Mouse (Mus musculus): ENCODE measurements at regions not wholly inside any gene's neighbourhood (a gene's known extent, or its start where the extent isn't known, plus 50 kb on each side); places are given as distances from the start of the nearest gene placed in this dataset.

GRCm38 (mm10) chr4:106251430-106251829 is 64.6 kb upstream of the Usp24 start:
- no peak overlapping the region for H3K27ac ChIP-seq (ENCODE audit: control insufficient read depth, low read depth, low read length)
- H3K9me3 ChIP-seq (replicated peaks; ENCODE audit: insufficient read depth, low read length) = no peaks in the 10 kb centered on the region
- H3K27me3 ChIP-seq (ENCODE audit: control insufficient read depth in 1 of 2, insufficient read depth in 2 of 2, low read length in 2 of 2) = no peaks in the 10 kb centered on the region
- no peak overlapping the region for H3K9ac ChIP-seq (ENCODE audit: control insufficient read depth, low read depth, low read length, poor library complexity, severe bottlenecking)
- DNase-seq (ENCODE audit: low read depth, low spot score) = no peak
- H3K36me3 ChIP-seq (ENCODE audit: control insufficient read depth in 1 of 2, insufficient read depth in 2 of 2, low read length in 2 of 2) = peaks cover 0 to 29% of the 10 kb centered on the region in 2 experiments; a peak in 2 of 4 replicates
- no peaks in the 10 kb centered on the region for H3K79me2 ChIP-seq (ENCODE audit: control insufficient read depth, insufficient read depth, low read length, poor library complexity)
- peaks cover 17 to 34% of the 10 kb centered on the region in 2 experiments for H3K4me1 ChIP-seq (ENCODE audit: control insufficient read depth in 1 of 2, insufficient read depth in 2 of 2, low read length in 2 of 2)
- no peak for TF ChIP-seq BHLHE40 (IDR thresholded peaks at IDR 0.05; ENCODE audit: borderline replicate concordance, low read depth, low read length)
- TF ChIP-seq TCF12 (IDR thresholded peaks at IDR 0.05; ENCODE audit: low read depth, low read length) = peak; percentile 65; the same call in 1 of the 2 replicates
- TF ChIP-seq EP300 (IDR thresholded peaks at IDR 0.05; ENCODE audit: low read depth in 1 of 2, low read length in 2 of 2) = peak; percentile 23 to 66; a peak in 3 of 4 replicates
- TF ChIP-seq USF2 (IDR thresholded peaks at IDR 0.05; ENCODE audit: borderline replicate concordance in 1 of 2, insufficient read depth in 1 of 2, low read depth in 1 of 2, low read length in 2 of 2) = no peak
- no peak overlapping the region for H3K4me3 ChIP-seq (ENCODE audit: control insufficient read depth in 1 of 2, insufficient read depth in 1 of 2, low read depth in 2 of 2, low read length in 2 of 2)

- DNase-seq (ENCODE audit: low read depth, low spot score) = no peak
- Histone ChIP-seq H3K9me3 (replicated peaks; ENCODE audit: insufficient read depth, low read length) (no peaks in the 10 kb centered on the region), H3K9ac (ENCODE audit: control insufficient read depth, low read depth, low read length, poor library complexity, severe bottlenecking) (no peak overlapping the region), H3K4me1 (ENCODE audit: control insufficient read depth in 1 of 2, insufficient read depth in 2 of 2, low read length in 2 of 2) (peaks cover 17 to 33% of the 10 kb centered on the region in 2 experiments), H3K4me3 (ENCODE audit: control insufficient read depth in 1 of 2, insufficient read depth in 1 of 2, low read depth in 2 of 2, low read length in 2 of 2) (no peak overlapping the region), H3K27ac (ENCODE audit: control insufficient read depth, low read depth, low read length) (no peak overlapping the region), H3K79me2 (ENCODE audit: control insufficient read depth, insufficient read depth, low read length, poor library complexity) (no peaks in the 10 kb centered on the region), H3K27me3 (ENCODE audit: control insufficient read depth in 1 of 2, insufficient read depth in 2 of 2, low read length in 2 of 2) (no peaks in the 10 kb centered on the region), H3K36me3 (ENCODE audit: control insufficient read depth in 1 of 2, insufficient read depth in 2 of 2, low read length in 2 of 2) (peaks cover 0 to 26% of the 10 kb centered on the region in 2 experiments; a peak in 2 of 4 replicates)
- TF ChIP-seq KAT2A (conservative IDR thresholded peaks at IDR 0.05; ENCODE audit: low read depth, low read length) = no peak
- TF ChIP-seq UBTF (IDR thresholded peaks at IDR 0.05; ENCODE audit: borderline replicate concordance, insufficient read depth, low read depth, low read length) = no peak
- TF ChIP-seq GABPA (IDR thresholded peaks at IDR 0.05; ENCODE audit: low read depth, low read length) = no peak
- no peak for TF ChIP-seq USF1 (IDR thresholded peaks at IDR 0.05; ENCODE audit: low read depth, low read length)
- TF ChIP-seq MAX (IDR thresholded peaks at IDR 0.05; ENCODE audit: low read length) = no peak
- TF ChIP-seq NRF1 (IDR thresholded peaks at IDR 0.05; ENCODE audit: insufficient read depth, low read depth, low read length, poor library complexity, severe bottlenecking) = no peak
- no peak for TF ChIP-seq EP300 (IDR thresholded peaks at IDR 0.05; ENCODE audit: low read depth in 1 of 2, low read length in 2 of 2)
- no peak for TF ChIP-seq MAFK (IDR thresholded peaks at IDR 0.05; ENCODE audit: borderline replicate concordance, low read depth, low read length)
- TF ChIP-seq RCOR1 (IDR thresholded peaks at IDR 0.05; ENCODE audit: low read depth, low read length) = no peak
- no peak for TF ChIP-seq BHLHE40 (IDR thresholded peaks at IDR 0.05; ENCODE audit: borderline replicate concordance, low read depth, low read length)
Observed at GRCm38 (mm10) chr4:106252946-106253345, 63.1 kb upstream of the Usp24 start.
